Mouse (Mus musculus) embryonic facial prominence, embryonic 12.5 days (tissue): ENCODE data around the gene Sel1l. TPM values are rescaled to one million over a fixed set of nuclear protein-coding genes. Genes with fewer than 3 reads are reported as not detected.

Experiments
- ATAC-seq: fragments of 200-750 bp; cut with Nextera tagmentation; 2 replicates; pipeline ENCODE4 v1.8.0; 2017; ENCODE audit not compliant: insufficient number of reproducible peaks, insufficient read depth, low FRiP score, low TSS enrichment
- H3K27ac ChIP-seq: fragments of 300-500 bp; sonication (generic); 2 replicates; pipeline ENCODE4 v1.5.1; 2016; ENCODE audit warnings: mild to moderate bottlenecking
- H3K27me3 ChIP-seq: fragments of 300-500 bp; sonication (generic); 2 replicates; pipeline ENCODE4 v1.6.1; 2016; ENCODE audit warnings: mild to moderate bottlenecking, moderate library complexity
- H3K36me3 ChIP-seq: fragments of 300-500 bp; sonication (generic); 2 replicates; pipeline ENCODE4 v1.6.1; 2016; ENCODE audit warnings: mild to moderate bottlenecking
- H3K4me1 ChIP-seq: fragments of 300-500 bp; sonication (generic); 2 replicates; pipeline ENCODE4 v1.6.1; 2016
- H3K4me2 ChIP-seq: fragments of 300-500 bp; sonication (generic); replicated peaks from 2 replicates; pipeline ENCODE4 v1.6.1; 2016; ENCODE audit warnings: mild to moderate bottlenecking, moderate library complexity
- H3K4me3 ChIP-seq: fragments of 300-500 bp; sonication (generic); 2 replicates; pipeline ENCODE4 v1.5.1; 2016; ENCODE audit warnings: mild to moderate bottlenecking
- H3K9ac ChIP-seq: fragments of 300-500 bp; sonication (generic); 2 replicates; pipeline ENCODE4 v1.6.1; 2016; ENCODE audit warnings: mild to moderate bottlenecking, moderate library complexity
- H3K9me3 ChIP-seq: fragments of 300-500 bp; sonication (generic); 2 replicates; pipeline ENCODE4 v1.6.1; 2016; ENCODE audit warnings: mild to moderate bottlenecking, moderate library complexity
- WGBS: fragments of 180-500 bp; shearing (Covaris S2); methylation state at CpG from one replicate; pipeline ENCODE4 v1.1.7; 2016; 5-methylcytosine and 5-hydroxymethylcytosine counted together
- polyA plus RNA-seq: library from polyadenylated mRNA; unstranded; fragments of >200 nt; fragmentation: Nextera tagmentation; extraction: Ambion mirVana; gene quantifications from 2 replicates; pipeline ENCODE4 v1.2.1, GENCODE M21; 2016

The Sel1l gene
- 80.3 and 86.1 TPM in 2 replicates for polyA plus RNA-seq

DNA sequence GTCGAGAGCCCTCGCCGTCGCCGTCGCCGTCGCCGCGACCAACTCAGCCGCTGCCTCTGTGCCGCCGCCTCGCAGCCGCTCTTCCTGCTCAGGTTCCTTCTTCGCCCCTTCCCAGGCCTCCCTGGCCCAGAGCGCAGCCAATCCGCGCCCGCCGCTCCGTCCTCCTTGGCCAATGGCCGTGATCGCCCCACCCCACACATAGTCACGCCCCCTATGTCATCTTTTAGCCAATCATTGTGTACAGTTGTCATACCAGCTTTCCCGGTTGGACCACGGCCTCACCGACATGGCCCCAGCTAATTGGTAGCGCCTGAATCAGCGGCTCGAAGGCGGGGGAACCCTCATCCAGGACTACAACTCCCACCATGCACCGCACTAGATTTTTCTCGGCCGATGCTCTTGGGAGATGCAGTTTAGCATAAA is at the start of gene Sel1l:
Gene Sel1l (minus strand): TSS at position 113 of the 423 bp plus-strand sequence.
- peak within 1 kb of the TSS; percentile 91 for H3K4me3 ChIP-seq
- H3K9me3 ChIP-seq, result no peaks in the 10 kb centered on the region
- peak within 1 kb of the TSS; percentile 80 for H3K4me2 ChIP-seq
- no peaks in the 10 kb centered on the region for H3K36me3 ChIP-seq
- 0 out of 2 replicates have a peak, but pooled peaks cover 3% of the 10 kb centered on the region for H3K4me1 ChIP-seq
- ATAC-seq, result peak; percentile 100
- H3K27me3 ChIP-seq, result no peaks in the 10 kb centered on the region
- WGBS, result under 1% methylated on average over 33 of the region's 35 CpGs
- H3K9ac ChIP-seq, result peak within 1 kb of the TSS; percentile 84
- H3K27ac ChIP-seq, result peak within 1 kb of the TSS; percentile 54; the same call in 1 of the 2 replicates

DNA sequence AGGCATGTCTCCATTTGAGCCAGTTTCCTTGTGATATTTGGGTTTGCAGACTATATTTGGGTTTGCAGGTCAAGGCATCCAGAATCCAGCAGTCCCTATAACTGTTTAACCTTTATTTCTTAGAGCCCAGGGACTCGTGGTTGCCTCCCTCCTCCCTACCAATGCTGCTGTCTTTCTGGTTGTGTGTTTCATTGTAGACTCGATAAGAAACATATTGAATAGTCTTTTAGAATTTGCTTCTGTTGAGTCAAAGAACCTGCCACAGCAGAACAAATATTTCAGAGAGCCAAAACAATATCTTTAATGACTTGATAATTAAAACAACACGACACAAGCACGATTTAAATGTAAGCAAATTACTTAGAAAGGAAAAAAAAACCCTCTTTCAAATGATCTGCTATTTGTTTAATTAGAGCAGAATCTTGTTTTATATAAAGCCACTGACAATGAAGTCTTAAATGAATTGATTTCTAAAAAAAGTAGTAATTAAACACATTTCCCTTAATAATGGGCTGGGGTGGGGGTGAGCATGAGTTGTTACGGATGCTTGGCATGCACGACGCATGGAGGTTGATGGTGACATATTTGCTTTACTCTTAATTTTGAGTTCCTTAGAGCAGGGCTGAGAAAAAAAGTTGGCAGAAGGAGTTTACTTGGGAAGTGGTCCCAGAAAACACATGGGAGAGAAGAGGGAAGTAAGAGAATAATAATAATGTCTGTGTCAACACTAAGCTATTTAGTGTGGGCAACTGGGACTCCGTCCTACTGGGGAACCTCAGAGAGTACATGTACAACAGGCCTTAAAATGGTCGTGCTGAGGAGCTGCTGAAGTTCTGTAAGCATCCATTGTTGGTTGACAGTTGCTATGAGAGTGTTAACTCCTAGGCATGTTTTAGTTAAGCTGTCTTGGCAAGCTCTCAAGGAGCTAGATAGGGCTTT is 43.9 kb upstream of the Sel1l start:
- H3K4me1 ChIP-seq, result no peaks in the 10 kb centered on the region
- no peak overlapping the region for H3K4me2 ChIP-seq
- WGBS, result 80% methylated on average over 9 of the region's 9 CpGs
- no peak for ATAC-seq
- H3K27ac ChIP-seq, result no peak overlapping the region
- no peaks in the 10 kb centered on the region for H3K36me3 ChIP-seq
- no peaks in the 10 kb centered on the region for H3K9me3 ChIP-seq
- no peak overlapping the region for H3K9ac ChIP-seq
- no peak overlapping the region for H3K4me3 ChIP-seq
- H3K27me3 ChIP-seq, result no peaks in the 10 kb centered on the region

DNA sequence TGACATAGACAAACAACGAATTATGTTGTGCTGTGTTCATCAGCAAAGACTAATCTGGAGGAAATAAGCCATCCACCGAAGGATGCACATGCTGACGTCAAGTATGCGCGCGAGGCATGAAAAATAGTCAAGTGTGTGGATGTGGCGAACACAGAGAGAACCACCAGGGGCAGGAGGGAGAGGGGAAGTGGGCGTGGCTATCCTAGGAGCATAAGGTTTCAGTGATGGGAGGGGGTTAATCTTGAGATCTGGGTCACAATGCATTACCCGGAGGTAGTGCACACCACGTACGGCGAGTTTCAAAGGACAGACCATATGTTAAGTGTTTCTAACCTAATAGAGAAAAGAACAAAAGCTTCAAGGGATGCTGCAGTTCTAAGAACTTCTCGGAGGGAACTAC is 31.5 kb upstream of the Sel1l start:
- H3K36me3 ChIP-seq, result no peaks in the 10 kb centered on the region
- H3K4me3 ChIP-seq, result no peak overlapping the region
- no peak for ATAC-seq
- no peak overlapping the region for H3K27ac ChIP-seq
- H3K4me2 ChIP-seq, result no peak overlapping the region
- 72% methylated on average over 13 of the region's 13 CpGs for WGBS
- H3K27me3 ChIP-seq, result no peaks in the 10 kb centered on the region
- no peaks in the 10 kb centered on the region; the same call in 1 of the 2 replicates for H3K4me1 ChIP-seq
- no peak overlapping the region for H3K9ac ChIP-seq
- H3K9me3 ChIP-seq, result no peaks in the 10 kb centered on the region

DNA sequence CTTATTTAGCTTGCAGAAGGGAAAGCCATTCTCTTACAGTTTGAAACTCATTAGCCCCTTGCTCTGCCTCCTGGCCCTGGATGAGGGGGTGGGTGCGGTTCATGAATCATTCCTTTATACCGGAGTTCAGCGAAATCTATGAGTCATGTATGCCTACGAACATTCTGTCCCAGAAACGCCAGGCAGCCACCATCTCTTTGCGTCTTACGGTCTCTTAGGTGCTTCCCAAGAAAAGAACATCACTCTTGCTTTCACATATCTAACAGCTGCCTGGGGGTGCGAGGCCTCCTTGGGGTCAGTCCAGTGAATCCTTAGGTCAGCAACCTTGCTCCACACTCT is 29.9 kb upstream of the Sel1l start:
- no peak for ATAC-seq
- no peak overlapping the region for H3K4me2 ChIP-seq
- H3K36me3 ChIP-seq, result no peaks in the 10 kb centered on the region
- 52% methylated on average over 8 of the region's 8 CpGs for WGBS
- H3K27me3 ChIP-seq, result no peaks in the 10 kb centered on the region
- H3K4me3 ChIP-seq, result no peak overlapping the region
- no peak overlapping the region for H3K27ac ChIP-seq
- H3K4me1 ChIP-seq, result no peaks in the 10 kb centered on the region; the same call in 1 of the 2 replicates
- H3K9me3 ChIP-seq, result no peaks in the 10 kb centered on the region
- no peak overlapping the region for H3K9ac ChIP-seq

DNA sequence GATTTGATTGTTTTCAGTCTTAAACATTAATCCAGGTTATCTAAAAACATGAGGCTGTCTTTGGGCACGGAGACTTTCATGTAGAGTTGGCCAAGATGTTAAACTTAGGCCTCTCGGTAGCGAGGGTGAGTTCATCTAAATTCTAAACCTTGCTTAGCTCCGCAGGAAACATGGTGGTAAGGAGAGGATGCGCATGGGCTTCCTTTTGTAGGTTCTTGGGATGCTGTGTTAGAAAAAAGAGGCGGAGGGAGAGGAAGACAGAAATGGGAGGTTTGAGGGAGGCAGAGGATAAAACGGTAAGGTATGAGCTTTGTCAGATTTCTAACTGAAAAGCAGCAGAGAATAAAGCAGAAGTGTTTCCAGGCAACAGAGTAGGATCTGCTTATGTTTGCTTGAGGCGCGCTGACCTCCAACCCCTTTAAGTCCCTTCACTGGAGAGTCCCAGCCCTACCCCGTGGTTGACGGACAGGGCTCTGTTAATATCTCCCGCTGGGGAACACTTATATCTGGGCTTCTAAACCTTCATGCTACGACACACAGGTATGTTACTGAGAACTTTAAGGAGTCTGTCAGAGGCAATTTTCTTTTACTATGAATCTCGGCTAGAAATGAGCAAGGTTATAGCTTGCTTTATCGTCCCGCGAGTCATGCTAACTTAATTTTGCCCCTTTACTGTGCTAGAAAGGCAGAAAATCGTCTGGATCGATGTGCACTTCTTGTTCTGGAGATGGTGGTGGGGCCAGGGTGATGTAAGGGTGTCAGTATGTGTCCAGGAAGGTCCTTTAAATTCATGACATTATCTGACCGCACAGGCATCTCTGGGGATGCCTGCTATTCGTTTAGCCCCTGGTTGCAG is 29.3 kb upstream of the Sel1l start:
- WGBS, result 50% methylated on average over 21 of the region's 21 CpGs
- Histone ChIP-seq H3K4me2 (no peak overlapping the region), H3K27ac (no peak overlapping the region), H3K27me3 (no peaks in the 10 kb centered on the region), H3K36me3 (no peaks in the 10 kb centered on the region), H3K4me1 (no peaks in the 10 kb centered on the region; the same call in 1 of the 2 replicates), H3K9ac (no peak overlapping the region), H3K4me3 (no peak overlapping the region), H3K9me3 (no peaks in the 10 kb centered on the region)
- ATAC-seq, result no peak

DNA sequence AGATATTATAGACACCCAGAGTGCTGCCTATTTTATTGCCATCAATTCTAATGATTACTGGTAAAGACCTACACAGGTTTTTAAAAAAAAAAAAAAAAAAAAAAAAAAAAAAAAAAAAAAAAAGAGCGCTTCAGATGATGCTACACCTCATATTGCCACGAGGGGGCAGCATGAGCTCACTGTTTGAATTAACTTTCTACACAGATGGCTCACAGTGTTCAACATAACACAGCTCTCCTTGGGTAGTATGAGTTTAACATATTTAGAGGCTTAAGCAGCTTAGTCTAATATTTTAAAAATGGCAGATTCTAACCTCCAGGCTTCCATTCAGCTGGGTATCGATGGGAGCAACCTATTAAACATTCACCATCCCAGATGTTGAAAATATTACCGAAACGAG is 28.7 kb upstream of the Sel1l start:
- WGBS, result 34% methylated on average over 5 of the region's 5 CpGs
- Histone ChIP-seq H3K4me1 (no peaks in the 10 kb centered on the region; the same call in 1 of the 2 replicates), H3K9me3 (no peaks in the 10 kb centered on the region), H3K27ac (no peak overlapping the region), H3K36me3 (no peaks in the 10 kb centered on the region), H3K27me3 (no peaks in the 10 kb centered on the region), H3K4me2 (no peak overlapping the region), H3K9ac (no peak overlapping the region), H3K4me3 (no peak overlapping the region)
- ATAC-seq, result no peak

DNA sequence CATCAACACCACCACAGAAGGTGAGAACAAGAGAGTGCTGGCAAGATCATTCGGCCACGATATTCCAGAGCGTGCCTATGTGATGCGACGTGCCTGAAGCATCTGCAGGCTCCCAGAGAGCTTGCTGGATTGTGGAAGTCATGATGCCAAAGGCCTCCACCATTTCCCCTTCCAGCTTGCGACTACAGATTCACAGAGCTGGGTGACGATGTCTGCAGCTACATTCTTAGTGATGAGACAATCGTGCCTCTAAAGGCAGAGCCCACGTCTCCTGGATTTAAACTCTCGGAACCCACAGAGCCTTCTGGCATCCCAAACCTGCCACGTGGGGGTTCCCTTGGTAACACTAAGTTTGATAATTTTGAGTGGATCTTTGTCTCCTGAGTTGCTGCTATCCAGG is 21.7 kb upstream of the Sel1l start:
- Histone ChIP-seq H3K27me3 (no peaks in the 10 kb centered on the region), H3K4me2 (no peak overlapping the region), H3K4me3 (no peak overlapping the region), H3K4me1 (no peaks in the 10 kb centered on the region), H3K9ac (no peak overlapping the region), H3K9me3 (no peaks in the 10 kb centered on the region), H3K27ac (no peak overlapping the region), H3K36me3 (no peaks in the 10 kb centered on the region)
- no peak for ATAC-seq
- WGBS, result 92% methylated on average over 11 of the region's 11 CpGs

DNA sequence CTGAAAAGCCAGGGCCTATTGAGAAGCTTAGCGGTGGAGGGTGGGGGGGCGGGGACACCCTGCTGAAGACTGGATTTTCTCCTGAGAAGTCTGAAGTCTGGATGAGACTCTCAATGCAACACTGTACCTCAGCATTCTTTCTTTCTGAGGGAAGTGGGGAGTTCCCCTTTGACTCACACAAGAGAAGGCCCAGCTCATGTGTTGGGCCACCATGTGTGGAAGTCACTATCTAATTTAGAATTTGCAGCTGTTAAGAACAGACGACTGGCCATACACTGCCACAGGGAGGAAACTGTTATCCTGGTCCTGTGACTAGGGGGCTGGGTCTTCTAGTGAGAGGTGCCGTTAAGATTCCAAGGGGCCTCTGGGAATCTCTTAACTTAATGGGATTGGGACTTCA is 20.4 kb upstream of the Sel1l start:
- no peaks in the 10 kb centered on the region for H3K4me1 ChIP-seq
- WGBS, result 58% methylated on average over 4 of the region's 4 CpGs
- no peak overlapping the region for H3K27ac ChIP-seq
- no peaks in the 10 kb centered on the region for H3K9me3 ChIP-seq
- H3K4me3 ChIP-seq, result no peak overlapping the region
- no peak overlapping the region for H3K9ac ChIP-seq
- no peak for ATAC-seq
- H3K27me3 ChIP-seq, result no peaks in the 10 kb centered on the region
- H3K36me3 ChIP-seq, result no peaks in the 10 kb centered on the region
- H3K4me2 ChIP-seq, result no peak overlapping the region

DNA sequence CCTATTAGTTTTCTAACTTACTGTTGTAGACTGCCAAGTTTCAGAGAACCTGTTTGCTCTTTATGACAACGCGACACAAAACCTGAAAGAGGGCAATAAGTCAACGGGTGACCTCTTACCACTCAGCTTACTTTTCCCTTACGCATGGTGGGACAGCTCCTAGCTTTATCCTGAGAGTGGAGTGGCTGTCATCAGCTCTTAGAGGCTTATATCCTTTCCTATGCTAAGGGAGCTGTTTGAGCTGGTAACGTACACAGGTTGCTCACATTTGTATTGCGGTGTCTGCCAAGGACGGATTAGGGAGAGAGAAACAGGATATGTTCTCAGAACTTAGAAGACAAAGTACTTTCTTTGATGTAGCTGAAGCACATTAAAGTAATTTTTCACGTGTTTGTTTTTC is 5.4 kb upstream of the Sel1l start:
- Histone ChIP-seq H3K4me3 (no peak overlapping the region), H3K27ac (no peak overlapping the region), H3K4me2 (no peak overlapping the region), H3K27me3 (no peaks in the 10 kb centered on the region), H3K36me3 (no peaks in the 10 kb centered on the region), H3K9me3 (no peaks in the 10 kb centered on the region), H3K4me1 (no peaks in the 10 kb centered on the region), H3K9ac (no peak overlapping the region)
- ATAC-seq, result no peak
- WGBS, result 58% methylated on average over 8 of the region's 8 CpGs

DNA sequence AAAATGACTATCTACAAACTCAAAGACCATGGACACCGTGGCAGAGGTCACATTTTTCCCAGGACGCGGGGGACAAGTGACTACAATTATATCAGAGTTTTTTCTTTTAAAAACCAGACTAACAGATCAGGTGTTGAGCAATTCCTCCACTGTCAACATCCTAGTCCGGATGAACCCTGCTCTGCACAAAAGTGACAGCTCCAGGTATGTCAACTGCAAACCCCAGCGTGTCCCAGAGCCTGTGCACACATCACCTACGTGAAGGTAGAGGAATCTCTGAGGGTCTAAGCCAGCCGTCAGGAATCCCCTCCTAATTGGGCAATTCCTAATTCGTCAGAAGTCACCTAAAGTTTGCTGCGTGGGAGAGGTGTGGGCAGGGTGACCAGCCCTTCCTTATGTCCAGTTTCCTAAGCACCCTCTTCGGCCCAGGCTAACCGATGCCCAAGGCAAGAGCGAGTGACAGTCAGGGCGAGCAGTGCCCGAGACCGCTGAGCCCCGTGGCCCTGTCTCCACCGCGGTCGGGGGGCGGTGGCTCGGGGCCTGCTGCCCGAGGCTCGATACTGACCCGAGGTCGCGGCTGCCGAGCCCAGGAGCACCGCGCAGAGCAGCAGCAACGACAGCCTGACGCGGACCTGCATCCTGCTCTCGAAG is 438 bp downstream of the Sel1l start:
- H3K27ac ChIP-seq, result peak overlapping the region; percentile 54; the same call in 1 of the 2 replicates
- peaks cover 3% of the 10 kb centered on the region; the same call in 1 of the 2 replicates for H3K36me3 ChIP-seq
- peak overlapping the region; percentile 91 for H3K4me3 ChIP-seq
- no peaks in the 10 kb centered on the region for H3K9me3 ChIP-seq
- peak overlapping the region; percentile 84 for H3K9ac ChIP-seq
- 5% methylated on average over 33 of the region's 33 CpGs for WGBS
- H3K4me1 ChIP-seq, result 0 out of 2 replicates have a peak, but pooled peaks cover 3% of the 10 kb centered on the region
- no peaks in the 10 kb centered on the region for H3K27me3 ChIP-seq
- ATAC-seq, result peak; percentile 70; the same call in 1 of the 2 replicates
- peak overlapping the region; percentile 80 for H3K4me2 ChIP-seq

DNA sequence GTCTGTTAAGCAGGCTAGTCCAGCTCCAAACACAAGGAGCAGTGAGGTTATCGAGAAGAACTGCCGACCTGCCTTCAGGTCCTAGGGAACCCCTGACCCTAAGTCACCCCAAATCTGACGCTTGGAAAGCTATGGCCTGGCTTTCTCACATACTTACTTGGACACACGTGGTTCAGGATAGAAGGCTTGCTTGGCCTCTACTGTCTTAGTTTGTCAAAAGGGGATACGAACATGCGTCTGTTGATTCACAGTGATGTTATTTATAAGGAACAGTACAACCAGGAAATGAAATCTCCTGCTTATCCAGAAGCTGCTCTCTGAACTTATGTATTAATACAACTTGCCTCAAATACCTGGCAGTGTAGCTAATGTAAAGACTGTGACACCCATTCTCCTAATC is 2.9 kb downstream of the Sel1l start:
- Histone ChIP-seq H3K36me3 (peaks cover 17% of the 10 kb centered on the region; the same call in 1 of the 2 replicates), H3K4me3 (no peak overlapping the region), H3K27me3 (no peaks in the 10 kb centered on the region), H3K9me3 (no peaks in the 10 kb centered on the region), H3K27ac (no peak overlapping the region), H3K4me1 (0 out of 2 replicates have a peak, but pooled peaks cover 3% of the 10 kb centered on the region), H3K9ac (no peak overlapping the region), H3K4me2 (no peak overlapping the region)
- no peak for ATAC-seq
- WGBS, result 87% methylated on average over 6 of the region's 6 CpGs
